Mouse (Mus musculus) bone marrow macrophage, adult 2 months (primary cell): ENCODE data around the gene Prickle3. TPM values are rescaled to one million over a fixed set of nuclear protein-coding genes. Genes with fewer than 3 reads are reported as not detected.
A peak's percentile ranks its signal among the peaks of the same experiment; 100 is the strongest.

Source experiments
- H3K27ac ChIP-seq: 2 replicates; pipeline ENCODE4 v1.5.1; 2012; ENCODE audit warnings: low read depth, low read length; ENCODE audit not compliant: insufficient read depth
- H3K4me1 ChIP-seq: 2 replicates; pipeline ENCODE4 v1.6.1; 2012; ENCODE audit warnings: low read length; ENCODE audit not compliant: control insufficient read depth, insufficient read depth
- H3K4me3 ChIP-seq: 2 replicates; pipeline ENCODE4 v1.5.1; 2012; ENCODE audit warnings: mild to moderate bottlenecking, low read length, moderate library complexity; ENCODE audit not compliant: insufficient read depth
- CTCF ChIP-seq: IDR thresholded peaks from 2 replicates; pipeline ENCODE4 v1.5.1; 2012; ENCODE audit warnings: low read depth, mild to moderate bottlenecking, low read length, moderate library complexity
- POLR2A ChIP-seq: IDR thresholded peaks from 2 replicates; pipeline ENCODE4 v1.6.1; 2012; ENCODE audit warnings: mild to moderate bottlenecking, low read depth, low read length, borderline replicate concordance
- polyA plus RNA-seq: library from polyadenylated mRNA; stranded (reverse); fragments of >200 nt; gene quantifications from 2 replicates; pipeline ENCODE4 v1.2.4, GENCODE M21; 2012; ENCODE audit not compliant: missing spikeins, insufficient read depth, insufficient read length

Gene Prickle3
- polyA plus RNA-seq: 9.3 and 10.0 TPM in 2 replicates

DNA sequence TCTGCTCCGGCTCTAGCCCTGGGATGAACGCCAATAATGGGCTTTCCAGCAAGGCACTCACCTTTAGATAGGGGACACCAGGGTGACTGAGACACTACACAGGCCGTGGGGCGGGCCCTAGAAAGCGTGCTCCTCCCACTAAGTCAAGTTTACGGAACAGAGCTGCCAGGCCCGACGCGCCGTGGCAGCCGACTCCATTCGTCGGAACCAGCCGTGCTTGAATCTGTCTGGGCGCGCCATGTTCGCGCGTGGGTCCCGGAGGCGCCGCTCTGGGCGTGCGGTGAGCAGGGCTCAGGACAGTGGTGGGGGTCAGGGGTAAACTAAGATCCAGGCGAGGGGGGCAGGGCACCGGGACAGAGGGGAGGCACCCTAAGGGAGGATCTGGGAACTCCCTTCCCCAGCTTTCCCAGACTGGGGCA is at the start of gene Prickle3:
Gene Prickle3 (plus strand): TSS at position 40 of the 419 bp plus-strand sequence.
- Histone ChIP-seq H3K4me3 (peak within 1 kb of the TSS; percentile 83), H3K27ac (no peak within 1 kb of the TSS)
- TF ChIP-seq POLR2A (no peak), CTCF (no peak)

DNA sequence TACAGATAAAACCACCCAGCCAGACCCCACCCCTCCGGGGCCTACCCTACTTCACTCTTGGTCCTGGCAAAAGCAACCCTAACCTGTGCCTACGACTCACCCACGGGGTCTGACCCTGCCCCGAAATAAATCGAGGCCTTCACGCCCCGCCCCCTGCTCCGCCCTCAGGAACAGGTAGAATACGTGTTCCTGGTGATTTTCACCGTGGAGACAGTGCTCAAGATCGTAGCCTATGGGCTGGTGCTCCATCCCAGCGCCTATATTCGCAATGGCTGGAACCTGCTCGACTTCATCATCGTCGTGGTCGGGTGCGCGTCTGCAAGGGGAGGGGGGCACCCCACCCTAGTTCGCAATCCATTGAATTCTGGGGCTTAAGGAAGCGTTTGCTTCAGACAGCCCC is 47.0 kb upstream of the Prickle3 start:
- no peak overlapping the region for H3K27ac ChIP-seq
- TF ChIP-seq POLR2A (no peak), CTCF (no peak)
- H3K4me1 ChIP-seq: peaks cover 6% of the 10 kb centered on the region; the same call in 1 of the 2 replicates
- H3K4me3 ChIP-seq: no peak overlapping the region; the same call in 1 of the 2 replicates

More for the DNA sequence above, at the start of gene Prickle3:
- H3K4me1 ChIP-seq: peaks cover 11% of the 10 kb centered on the region

DNA sequence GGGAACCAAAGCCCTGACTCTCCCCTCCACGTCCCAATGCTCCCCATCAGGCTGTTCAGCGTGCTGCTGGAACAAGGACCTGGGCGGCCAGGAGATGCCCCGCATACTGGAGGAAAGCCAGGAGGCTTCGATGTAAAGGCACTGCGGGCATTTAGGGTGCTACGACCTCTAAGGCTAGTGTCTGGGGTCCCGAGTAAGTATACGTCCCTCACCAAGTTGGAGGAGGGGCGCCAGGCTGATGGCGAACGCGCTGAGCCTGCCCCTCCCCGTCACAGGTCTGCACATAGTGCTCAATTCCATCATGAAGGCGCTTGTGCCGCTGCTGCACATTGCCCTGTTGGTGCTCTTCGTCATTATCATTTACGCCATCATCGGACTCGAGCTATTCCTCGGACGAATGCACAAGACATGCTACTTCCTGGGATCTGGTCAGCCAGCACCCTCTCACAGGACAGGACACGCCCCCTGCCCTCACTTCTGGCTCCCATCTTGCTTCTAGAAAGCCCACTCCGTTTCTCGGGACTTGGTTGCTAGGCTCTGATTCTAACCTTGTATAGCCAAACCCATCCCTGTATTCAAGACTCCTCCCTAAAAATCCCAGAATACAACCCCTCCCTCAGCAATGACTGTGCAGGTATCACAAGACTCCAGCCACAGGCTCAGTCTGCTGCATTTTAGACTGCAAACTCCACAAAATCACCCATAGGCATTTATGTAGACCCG is 46.4 kb upstream of the Prickle3 start:
- Histone ChIP-seq H3K4me3 (peak overlapping the region; percentile 44), H3K27ac (no peak overlapping the region), H3K4me1 (peaks cover 4% of the 10 kb centered on the region; the same call in 1 of the 2 replicates)
- TF ChIP-seq CTCF (no peak), POLR2A (no peak)

GRCm38 (mm10) chrX:7617889-7618551 is 39.0 kb upstream of the Prickle3 start:
- no peak overlapping the region for H3K27ac ChIP-seq
- TF ChIP-seq POLR2A (no peak), CTCF (no peak)
- no peak overlapping the region for H3K4me3 ChIP-seq
- H3K4me1 ChIP-seq: no peaks in the 10 kb centered on the region

DNA sequence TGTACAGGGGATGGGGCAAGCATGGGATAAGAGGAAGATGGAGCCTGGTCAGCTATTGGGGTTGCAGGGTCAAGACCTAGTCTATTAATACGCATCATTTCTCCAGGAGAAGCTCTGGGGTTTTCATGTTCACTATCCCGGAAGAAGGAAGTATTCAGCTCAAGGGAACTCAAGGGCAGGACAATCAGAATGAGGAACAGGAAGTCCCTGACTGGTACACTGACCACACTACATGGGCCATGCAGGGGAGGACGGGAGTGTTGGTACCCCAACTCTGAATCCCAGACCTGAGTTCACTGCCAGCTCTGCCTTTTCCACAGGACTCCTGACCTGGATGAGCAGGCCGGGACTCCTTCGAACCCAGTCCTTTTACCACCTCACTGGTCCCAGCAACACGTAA is 24.5 kb upstream of the Prickle3 start:
- H3K27ac ChIP-seq: 0 out of 2 replicates have a peak overlapping the region, but pooled peaks have one; percentile 12
- peaks cover 14% of the 10 kb centered on the region for H3K4me1 ChIP-seq
- peak overlapping the region; percentile 35 for H3K4me3 ChIP-seq
- TF ChIP-seq POLR2A (no peak), CTCF (no peak)

GRCm38 (mm10) chrX:7635101-7635500 is 22.0 kb upstream of the Prickle3 start:
- H3K27ac ChIP-seq: no peak overlapping the region
- H3K4me3 ChIP-seq: no peak overlapping the region
- peaks cover 14% of the 10 kb centered on the region for H3K4me1 ChIP-seq
- TF ChIP-seq CTCF: no peak
- TF ChIP-seq POLR2A: no peak

- TF ChIP-seq CTCF (no peak), POLR2A (no peak)
- Histone ChIP-seq H3K27ac (no peak within 1 kb of the TSS), H3K4me3 (peak within 1 kb of the TSS; percentile 51), H3K4me1 (peaks cover under 1% of the 10 kb centered on the region; the same call in 1 of the 2 replicates)
Measured at GRCm38 (mm10) chrX:7638401-7639091, 18.5 kb upstream of the Prickle3 start, which contains the start of gene Syp. Gene Syp, plus strand, starts transcription at chrX:7638471.

DNA sequence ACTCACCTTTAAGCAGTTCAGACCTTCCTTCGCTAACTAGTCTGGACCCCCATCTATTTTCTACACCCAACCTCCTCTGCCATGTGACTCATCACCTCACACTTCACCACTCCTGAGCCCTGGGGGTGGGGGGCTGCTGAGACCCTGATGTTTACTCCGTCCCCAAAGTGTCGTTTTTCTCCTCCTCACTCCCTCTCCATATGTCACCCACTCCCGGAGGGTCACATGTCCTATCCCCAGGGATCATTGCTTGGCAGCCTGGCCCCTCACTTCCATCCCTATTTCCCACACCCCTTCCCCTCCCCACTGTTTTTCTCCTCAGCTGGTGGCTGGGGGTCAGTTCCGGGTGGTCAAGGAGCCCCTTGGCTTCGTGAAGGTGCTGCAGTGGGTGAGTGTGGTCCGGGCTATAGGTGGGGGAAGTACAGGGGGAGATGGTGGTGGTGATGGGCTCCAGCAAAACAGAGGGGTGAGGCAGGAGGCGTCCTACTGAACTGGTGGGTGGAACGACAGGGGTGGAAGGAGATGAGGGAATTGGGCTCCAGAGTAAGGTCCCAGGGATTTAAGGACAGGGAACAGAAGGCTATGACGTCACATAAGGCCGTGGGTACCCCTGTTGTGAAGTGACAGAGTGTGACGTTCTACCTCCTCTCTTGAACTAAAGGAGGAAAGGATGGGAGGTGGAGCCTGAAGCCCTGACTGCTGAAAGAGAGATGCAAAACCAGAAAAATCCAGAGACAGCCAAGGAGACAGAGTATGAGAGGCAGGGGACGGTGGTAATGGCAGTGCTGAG is 17.3 kb upstream of the Prickle3 start:
- no peak overlapping the region for H3K27ac ChIP-seq
- TF ChIP-seq POLR2A (no peak), CTCF (no peak)
- H3K4me1 ChIP-seq: no peaks in the 10 kb centered on the region
- no peak overlapping the region for H3K4me3 ChIP-seq

DNA sequence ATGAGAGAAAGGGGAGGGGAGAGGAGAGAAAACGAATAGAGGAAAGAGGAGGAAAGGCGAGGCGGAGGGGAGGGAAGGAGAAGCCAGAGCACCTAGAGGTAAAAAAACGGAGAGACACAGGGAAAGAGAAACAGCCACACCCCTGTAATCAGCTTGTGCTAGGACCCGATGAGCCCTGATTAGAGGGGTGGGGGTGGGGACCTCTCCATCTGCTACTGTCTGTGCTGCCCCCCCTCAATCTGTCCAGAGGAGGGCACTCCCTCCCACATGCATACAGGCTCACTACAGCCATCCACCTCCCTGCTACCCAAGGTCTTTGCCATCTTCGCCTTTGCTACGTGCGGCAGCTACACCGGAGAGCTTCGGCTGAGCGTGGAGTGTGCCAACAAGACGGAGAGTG is 16.3 kb upstream of the Prickle3 start:
- no peak overlapping the region for H3K4me3 ChIP-seq
- TF ChIP-seq CTCF (no peak), POLR2A (no peak)
- no peak overlapping the region for H3K27ac ChIP-seq
- H3K4me1 ChIP-seq: no peaks in the 10 kb centered on the region
